Mouse (Mus musculus) stomach, postnatal 0 days (tissue): ENCODE results near the gene Nhlrc1.

Experiments used
- CTCF ChIP-seq: IDR thresholded peaks from 2 replicates; pipeline ENCODE4 v1.5.1; 2016; ENCODE audit warnings: antibody characterized with exemption, low read depth, mild to moderate bottlenecking, moderate library complexity
- EP300 ChIP-seq: optimal IDR thresholded peaks from 2 replicates; pipeline ENCODE3; 2016; ENCODE audit warnings: antibody characterized with exemption

DNA sequence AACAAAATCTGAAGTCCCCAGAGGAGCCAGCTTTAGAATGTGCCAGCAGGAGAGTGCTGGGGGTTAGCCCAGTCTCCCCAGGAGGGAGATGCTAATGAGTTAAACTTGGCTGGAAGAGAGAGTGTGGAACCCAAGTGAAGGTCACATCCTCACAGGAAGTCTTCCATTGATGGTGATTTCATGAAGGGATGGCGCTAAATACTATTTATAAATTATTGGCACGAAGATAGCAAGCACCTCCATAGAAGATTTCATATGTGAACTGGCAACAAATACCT is 21.4 kb downstream of the Nhlrc1 start:
- TF ChIP-seq CTCF (no peak), EP300 (no peak)
